ENCODE assay signal across 8 mouse cellular contexts in genomic region chr11:23068986-23069385, GRCm38 (mm10).
DNase-seq lines count a peak whose midpoint lies in the region; ATAC-seq and TF ChIP-seq lines count a peak whose summit lies in the region.
"Not testable (repeated sequence)": the region's sequence is repeated elsewhere in the genome, so short reads cannot be mapped to it uniquely, and the experiment has no call there.

No protein-coding gene starts in this region.

- not testable (repeated sequence) for H3K9ac ChIP-seq in liver, adult 2 months (ENCODE audit: low read depth, low read length); stomach, postnatal 0 days (ENCODE audit: low read length)

- not testable (repeated sequence) for H3K27me3 ChIP-seq in liver, adult 2 months (ENCODE audit: control insufficient read depth, insufficient read depth, low read length); stomach, postnatal 0 days (ENCODE audit: control insufficient read depth, insufficient read depth, low read length)

- H3K4me1 ChIP-seq in liver, adult 2 months (ENCODE audit: control insufficient read depth, insufficient read depth, low read length); stomach, postnatal 0 days (replicated peaks; ENCODE audit: control insufficient read depth, insufficient read depth): not testable (repeated sequence)

- TF ChIP-seq EP300 in stomach, postnatal 0 days (optimal IDR thresholded peaks at IDR 0.05): not testable (repeated sequence)

- not testable (repeated sequence) for TF ChIP-seq POLR2A in liver, adult 2 months (IDR thresholded peaks at IDR 0.05; ENCODE audit: extremely low read depth, insufficient read depth, low read length)

- H3K79me2 ChIP-seq in liver, adult 2 months (ENCODE audit: control insufficient read depth, insufficient read depth, low read length): not testable (repeated sequence)

- DNase-seq in ES-CJ7 (ENCODE audit: low read depth, low spot score): peak; percentile 57
- peak; percentile 91 for DNase-seq in MEL-GATA-1-ER (ENCODE audit: extremely low read depth, low read depth)
- DNase-seq in ZHBTc4 (ENCODE audit: low read depth, low spot score): peak; percentile 68
- peak; percentile 15 for DNase-seq in kidney, adult 11 months
- DNase-seq in large intestine, adult 2 months (ENCODE audit: low read depth, low spot score): peak; percentile 39
- DNase-seq in liver, adult 2 months (ENCODE audit: extremely low read depth, low read depth, low spot score): peak; percentile 55
- peak; percentile 6 for DNase-seq in naive thymus-derived CD4-positive, alpha-beta T cell, adult 2 months (ENCODE audit: low read depth)
- not testable (repeated sequence) for DNase-seq in stomach, postnatal 0 days (ENCODE audit: low spot score)

- not testable (repeated sequence) for H3K4me2 ChIP-seq in stomach, postnatal 0 days (replicated peaks; ENCODE audit: low read depth)

- TF ChIP-seq CTCF in liver, adult 2 months (IDR thresholded peaks at IDR 0.05; ENCODE audit: low read depth, low read length); stomach, postnatal 0 days (IDR thresholded peaks at IDR 0.05; ENCODE audit: low read depth): not testable (repeated sequence)

- not testable (repeated sequence) for H3K27ac ChIP-seq in liver, adult 2 months (replicated peaks; ENCODE audit: insufficient read depth, low read depth, low read length); stomach, postnatal 0 days (replicated peaks)

- peak; percentile 49; the same call in 1 of the 2 replicates for ATAC-seq in stomach, postnatal 0 days (ENCODE audit: low FRiP score, low TSS enrichment)

- WGBS in large intestine, adult 2 months: 54% methylated on average over 9 of the region's 9 CpGs
- WGBS in liver, adult 2 months: 84% methylated on average over 9 of the region's 9 CpGs
- 87% methylated on average over 9 of the region's 9 CpGs for WGBS in stomach, postnatal 0 days

- not testable (repeated sequence) for H3K36me3 ChIP-seq in liver, adult 2 months (ENCODE audit: control insufficient read depth, insufficient read depth, low read length); stomach, postnatal 0 days (ENCODE audit: control insufficient read depth, insufficient read depth, low read length)

- not testable (repeated sequence) for H3K4me3 ChIP-seq in liver, adult 2 months (ENCODE audit: insufficient read depth, low read depth, low read length); stomach, postnatal 0 days (ENCODE audit: low read depth, low read length)

- H3K9me3 ChIP-seq in stomach, postnatal 0 days (ENCODE audit: control insufficient read depth, low read length): not testable (repeated sequence)
